21 mouse cellular contexts compared by ENCODE assay signal in genomic region chr10:80608435-80608834, GRCm38 (mm10). TPM values are rescaled to one million over a fixed set of nuclear protein-coding genes. Genes with fewer than 3 reads are reported as not detected.
DNase-seq lines count a peak whose midpoint lies in the region; ATAC-seq lines count a peak whose summit lies in the region.
"Had no signal": no experiment of that assay in that cellular context is flagged by ENCODE, and none has a peak within 500 bp of the region (broad histone marks: within the 10 kb centered on the region; RNA-seq: fewer than 3 reads in every experiment).

No protein-coding gene starts in this region.

- H3K9ac ChIP-seq in embryonic facial prominence, embryonic 13.5 days: peak overlapping the region; percentile 17; the same call in 1 of the 2 replicates
- peak overlapping the region; percentile 10; the same call in 1 of the 2 replicates for H3K9ac ChIP-seq in limb, embryonic 13.5 days
- H3K9ac ChIP-seq in neural tube, embryonic 13.5 days: 0 out of 2 replicates have a peak overlapping the region, but pooled peaks have one; percentile 5
- H3K9ac ChIP-seq in neural tube, embryonic 15.5 days (replicated peaks): no peak overlapping the region
- H3K9ac ChIP-seq: embryonic facial prominence, embryonic 12.5 days; forebrain, embryonic 12.5 days; heart, embryonic 12.5 days; hindbrain, embryonic 15.5 days had no signal

- H3K36me3 ChIP-seq in embryonic facial prominence, embryonic 13.5 days: peaks cover 69% of the 10 kb centered on the region
- peaks cover 85% of the 10 kb centered on the region for H3K36me3 ChIP-seq in embryonic facial prominence, embryonic 10.5 days (replicated peaks)
- H3K36me3 ChIP-seq in limb, embryonic 13.5 days: peaks cover 74% of the 10 kb centered on the region
- peaks cover 78% of the 10 kb centered on the region for H3K36me3 ChIP-seq in limb, embryonic 10.5 days
- H3K36me3 ChIP-seq in neural tube, embryonic 13.5 days: peaks cover 60% of the 10 kb centered on the region
- H3K36me3 ChIP-seq in neural tube, embryonic 15.5 days: peaks cover 57% of the 10 kb centered on the region

- no peaks in the 10 kb centered on the region for H3K27me3 ChIP-seq in embryonic facial prominence, embryonic 13.5 days
- no peaks in the 10 kb centered on the region for H3K27me3 ChIP-seq in embryonic facial prominence, embryonic 10.5 days (replicated peaks; ENCODE audit: low read depth, poor library complexity, severe bottlenecking)
- H3K27me3 ChIP-seq in limb, embryonic 13.5 days: no peaks in the 10 kb centered on the region
- H3K27me3 ChIP-seq in limb, embryonic 10.5 days (ENCODE audit: low read depth, poor library complexity, severe bottlenecking): no peaks in the 10 kb centered on the region
- H3K27me3 ChIP-seq in neural tube, embryonic 13.5 days: no peaks in the 10 kb centered on the region
- no peaks in the 10 kb centered on the region for H3K27me3 ChIP-seq in neural tube, embryonic 15.5 days (replicated peaks)
- H3K27me3 ChIP-seq: embryonic facial prominence, embryonic 12.5 days; forebrain, embryonic 12.5 days; heart, embryonic 12.5 days; hindbrain, embryonic 15.5 days had no signal

- H3K4me2 ChIP-seq in embryonic facial prominence, embryonic 13.5 days: no peak overlapping the region
- H3K4me2 ChIP-seq in limb, embryonic 13.5 days (replicated peaks): no peak overlapping the region
- H3K4me2 ChIP-seq in neural tube, embryonic 13.5 days: no peak overlapping the region
- no peak overlapping the region for H3K4me2 ChIP-seq in neural tube, embryonic 15.5 days
- H3K4me2 ChIP-seq: embryonic facial prominence, embryonic 12.5 days; forebrain, embryonic 12.5 days; heart, embryonic 12.5 days; hindbrain, embryonic 15.5 days had no signal

- 81% methylated on average over 3 of the region's 3 CpGs for WGBS in embryonic facial prominence, embryonic 13.5 days
- whole genome bisulfite sequencing in embryonic facial prominence, embryonic 10.5 days: 84% methylated on average over 3 of the region's 3 CpGs
- 93% methylated on average over 3 of the region's 3 CpGs for WGBS in limb, embryonic 13.5 days
- WGBS in limb, embryonic 10.5 days: 81% methylated on average over 3 of the region's 3 CpGs
- 88% methylated on average over 3 of the region's 3 CpGs for WGBS in neural tube, embryonic 13.5 days
- 90% methylated on average over 3 of the region's 3 CpGs for WGBS in neural tube, embryonic 15.5 days

- no peak for ATAC-seq in embryonic facial prominence, embryonic 13.5 days (ENCODE audit: insufficient number of reproducible peaks, insufficient read depth, low FRiP score, low TSS enrichment, low read depth)
- ATAC-seq in limb, embryonic 13.5 days (ENCODE audit: low FRiP score, low read depth): no peak
- ATAC-seq in neural tube, embryonic 13.5 days (ENCODE audit: low read depth): no peak
- no peak for ATAC-seq in neural tube, embryonic 15.5 days (ENCODE audit: low FRiP score)
- ATAC-seq: CD4-positive, CD25-positive, alpha-beta regulatory T cell, adult 4 months; forebrain, embryonic 16.5 days; inflammation-experienced regulatory T-cells, adult 6 months had no signal

- peaks cover 15% of the 10 kb centered on the region for H3K4me1 ChIP-seq in embryonic facial prominence, embryonic 13.5 days
- H3K4me1 ChIP-seq in embryonic facial prominence, embryonic 10.5 days: peaks cover 15% of the 10 kb centered on the region
- H3K4me1 ChIP-seq in limb, embryonic 13.5 days: peaks cover 12% of the 10 kb centered on the region
- peaks cover 20% of the 10 kb centered on the region for H3K4me1 ChIP-seq in limb, embryonic 10.5 days
- H3K4me1 ChIP-seq in neural tube, embryonic 13.5 days (replicated peaks): peaks cover 16% of the 10 kb centered on the region
- peaks cover 16% of the 10 kb centered on the region for H3K4me1 ChIP-seq in neural tube, embryonic 15.5 days

- H3K27ac ChIP-seq in embryonic facial prominence, embryonic 13.5 days: no peak overlapping the region
- no peak overlapping the region for H3K27ac ChIP-seq in embryonic facial prominence, embryonic 10.5 days (replicated peaks)
- no peak overlapping the region for H3K27ac ChIP-seq in limb, embryonic 13.5 days
- no peak overlapping the region for H3K27ac ChIP-seq in limb, embryonic 10.5 days
- no peak overlapping the region for H3K27ac ChIP-seq in neural tube, embryonic 13.5 days (replicated peaks)
- H3K27ac ChIP-seq in neural tube, embryonic 15.5 days (replicated peaks): no peak overlapping the region
- H3K27ac ChIP-seq: embryonic facial prominence, embryonic 12.5 days; hindbrain, embryonic 10.5 days; hindbrain, embryonic 15.5 days had no signal

- no peak overlapping the region for H3K4me3 ChIP-seq in embryonic facial prominence, embryonic 13.5 days
- H3K4me3 ChIP-seq in embryonic facial prominence, embryonic 10.5 days: no peak overlapping the region
- H3K4me3 ChIP-seq in limb, embryonic 13.5 days: no peak overlapping the region
- no peak overlapping the region for H3K4me3 ChIP-seq in limb, embryonic 10.5 days
- no peak overlapping the region for H3K4me3 ChIP-seq in neural tube, embryonic 13.5 days
- no peak overlapping the region for H3K4me3 ChIP-seq in neural tube, embryonic 15.5 days (replicated peaks)
- H3K4me3 ChIP-seq: embryonic facial prominence, embryonic 12.5 days; forebrain, embryonic 12.5 days; heart, embryonic 12.5 days; hindbrain, embryonic 15.5 days had no signal

- DNase-seq in cerebellum, adult 11-12 months: peak; percentile 40
- DNase-seq in cerebellum, postnatal 10 days: no peak
- no peak for DNase-seq in embryonic facial prominence, embryonic 10.5 days (ENCODE audit: low spot score)
- DNase-seq in limb, embryonic 10.5 days (ENCODE audit: low spot score): no peak
- DNase-seq: adrenal gland, postnatal 10 days; B cell, adult 2 months; embryo, embryonic 11 days; gastrocnemius, postnatal 10 days; heart, adult 18-20 months had no signal

- H3K9me3 ChIP-seq in embryonic facial prominence, embryonic 13.5 days: no peaks in the 10 kb centered on the region
- H3K9me3 ChIP-seq in embryonic facial prominence, embryonic 10.5 days: no peaks in the 10 kb centered on the region
- no peaks in the 10 kb centered on the region for H3K9me3 ChIP-seq in limb, embryonic 13.5 days
- no peaks in the 10 kb centered on the region for H3K9me3 ChIP-seq in limb, embryonic 10.5 days (replicated peaks)
- no peaks in the 10 kb centered on the region for H3K9me3 ChIP-seq in neural tube, embryonic 13.5 days
- no peaks in the 10 kb centered on the region for H3K9me3 ChIP-seq in neural tube, embryonic 15.5 days (replicated peaks)
- H3K9me3 ChIP-seq: embryonic facial prominence, embryonic 12.5 days; forebrain, embryonic 12.5 days; heart, embryonic 12.5 days; hindbrain, embryonic 10.5 days; hindbrain, embryonic 15.5 days had no signal

RNA-seq across cellular contexts. Expression of gene Gm49322, which starts 2.6 kb away (rescaled TPM):
- polyA plus RNA-seq in embryonic facial prominence, embryonic 13.5 days (2015; fragmentation: Nextera tagmentation; extraction: Ambion mirVana): 4.3 and 4.6 TPM in 2 replicates
- polyA plus RNA-seq in embryonic facial prominence, embryonic 10.5 days (2016; fragmentation: Nextera tagmentation; extraction: Ambion mirVana): 5.7 and 6.4 TPM in 2 replicates
- polyA plus RNA-seq in limb, embryonic 13.5 days (2015; fragmentation: Nextera tagmentation; extraction: Ambion mirVana): 3.7 and 5.6 TPM in 2 replicates
- polyA plus RNA-seq in limb, embryonic 10.5 days (2016; fragmentation: Nextera tagmentation; extraction: Ambion mirVana): 5.1 and 5.2 TPM in 2 replicates
- polyA plus RNA-seq in neural tube, embryonic 13.5 days (2015; fragmentation: Nextera tagmentation; extraction: Ambion mirVana): 2.8 and 3.7 TPM in 2 replicates
- 3.0 and 3.2 TPM in 2 replicates for polyA plus RNA-seq in neural tube, embryonic 15.5 days (2015; fragmentation: Nextera tagmentation; extraction: Ambion mirVana)

RNA-seq across cellular contexts. Expression of gene Adat3, which starts 5.8 kb away (rescaled TPM):
- polyA plus RNA-seq in embryonic facial prominence, embryonic 13.5 days (2015; fragmentation: Nextera tagmentation; extraction: Ambion mirVana): 5.9 and 9.1 TPM in 2 replicates
- 10.9 and 14.1 TPM in 2 replicates for polyA plus RNA-seq in embryonic facial prominence, embryonic 10.5 days (2016; fragmentation: Nextera tagmentation; extraction: Ambion mirVana)
- polyA plus RNA-seq in limb, embryonic 13.5 days (2015; fragmentation: Nextera tagmentation; extraction: Ambion mirVana): 7.6 and 8.8 TPM in 2 replicates
- 11.1 and 13.4 TPM in 2 replicates for polyA plus RNA-seq in limb, embryonic 10.5 days (2016; fragmentation: Nextera tagmentation; extraction: Ambion mirVana)
- 3.0 and 4.8 TPM in 2 replicates for polyA plus RNA-seq in neural tube, embryonic 13.5 days (2015; fragmentation: Nextera tagmentation; extraction: Ambion mirVana)
- polyA plus RNA-seq in neural tube, embryonic 15.5 days (2015; fragmentation: Nextera tagmentation; extraction: Ambion mirVana): 5.0 and 7.0 TPM in 2 replicates

RNA-seq across cellular contexts. Expression of gene Scamp4, which starts 5.8 kb away (rescaled TPM):
- polyA plus RNA-seq in embryonic facial prominence, embryonic 13.5 days (2015; fragmentation: Nextera tagmentation; extraction: Ambion mirVana): 79.6 and 95.1 TPM in 2 replicates
- 84.8 and 88.2 TPM in 2 replicates for polyA plus RNA-seq in embryonic facial prominence, embryonic 10.5 days (2016; fragmentation: Nextera tagmentation; extraction: Ambion mirVana)
- 83.9 and 92.0 TPM in 2 replicates for polyA plus RNA-seq in limb, embryonic 13.5 days (2015; fragmentation: Nextera tagmentation; extraction: Ambion mirVana)
- polyA plus RNA-seq in limb, embryonic 10.5 days (2016; fragmentation: Nextera tagmentation; extraction: Ambion mirVana): 87.8 and 92.2 TPM in 2 replicates
- polyA plus RNA-seq in neural tube, embryonic 13.5 days (2015; fragmentation: Nextera tagmentation; extraction: Ambion mirVana): 62.7 and 64.8 TPM in 2 replicates
- 68.2 and 79.8 TPM in 2 replicates for polyA plus RNA-seq in neural tube, embryonic 15.5 days (2015; fragmentation: Nextera tagmentation; extraction: Ambion mirVana)

RNA-seq across cellular contexts. Expression of gene Csnk1g2, which starts 14.2 kb away (rescaled TPM):
- polyA plus RNA-seq in embryonic facial prominence, embryonic 13.5 days (2015; fragmentation: Nextera tagmentation; extraction: Ambion mirVana): 131 and 169 TPM in 2 replicates
- 198 TPM in 2 replicates for polyA plus RNA-seq in embryonic facial prominence, embryonic 10.5 days (2016; fragmentation: Nextera tagmentation; extraction: Ambion mirVana)
- 148 and 159 TPM in 2 replicates for polyA plus RNA-seq in limb, embryonic 13.5 days (2015; fragmentation: Nextera tagmentation; extraction: Ambion mirVana)
- polyA plus RNA-seq in limb, embryonic 10.5 days (2016; fragmentation: Nextera tagmentation; extraction: Ambion mirVana): 237 and 255 TPM in 2 replicates
- polyA plus RNA-seq in neural tube, embryonic 13.5 days (2015; fragmentation: Nextera tagmentation; extraction: Ambion mirVana): 98.0 and 110 TPM in 2 replicates
- 106 and 118 TPM in 2 replicates for polyA plus RNA-seq in neural tube, embryonic 15.5 days (2015; fragmentation: Nextera tagmentation; extraction: Ambion mirVana)

RNA-seq across cellular contexts. Expression of gene Abhd17a, which starts 18.3 kb away (rescaled TPM):
- polyA plus RNA-seq in embryonic facial prominence, embryonic 13.5 days (2015; fragmentation: Nextera tagmentation; extraction: Ambion mirVana): 84.6 and 85.3 TPM in 2 replicates
- 79.8 and 84.9 TPM in 2 replicates for polyA plus RNA-seq in embryonic facial prominence, embryonic 10.5 days (2016; fragmentation: Nextera tagmentation; extraction: Ambion mirVana)
- 80.9 and 83.0 TPM in 2 replicates for polyA plus RNA-seq in limb, embryonic 13.5 days (2015; fragmentation: Nextera tagmentation; extraction: Ambion mirVana)
- polyA plus RNA-seq in limb, embryonic 10.5 days (2016; fragmentation: Nextera tagmentation; extraction: Ambion mirVana): 104 and 108 TPM in 2 replicates
- polyA plus RNA-seq in neural tube, embryonic 13.5 days (2015; fragmentation: Nextera tagmentation; extraction: Ambion mirVana): 108 and 123 TPM in 2 replicates
- polyA plus RNA-seq in neural tube, embryonic 15.5 days (2015; fragmentation: Nextera tagmentation; extraction: Ambion mirVana): 148 and 152 TPM in 2 replicates
